Mouse (Mus musculus) embryo, embryonic 9.5 days (tissue): ENCODE data around the gene Map3k10.

Experiments
- DNase-seq: peaks from one replicate; pipeline ENCODE4 v3.0.0-alpha.2; 2017; ENCODE audit errors: extremely low spot score

Map3k10 gene

GRCm38 (mm10) chr7:27674522-27675221, at the start of gene Map3k10:
Map3k10 (minus strand) TSS chr7:27674598.
- peak; percentile 98 for DNase-seq

- no peak for DNase-seq
Observed at GRCm38 (mm10) chr7:27721951-27722350, 47.6 kb upstream of the Map3k10 start.

GRCm38 (mm10) chr7:27710402-27710801, 36.0 kb upstream of the Map3k10 start:
- DNase-seq, result no peak

GRCm38 (mm10) chr7:27696711-27697110, 22.3 kb upstream of the Map3k10 start:
- DNase-seq, result no peak

- DNase-seq, result peak; percentile 19
Observed at GRCm38 (mm10) chr7:27691076-27691475, 16.7 kb upstream of the Map3k10 start.

- peak; percentile 90 for DNase-seq
Observed at GRCm38 (mm10) chr7:27688815-27689612, 14.6 kb upstream of the Map3k10 start, which contains the start of gene Zfp607b. Zfp607b (plus strand) TSS chr7:27689340.

- DNase-seq, result no peak
Observed at GRCm38 (mm10) chr7:27688246-27688788, 13.9 kb upstream of the Map3k10 start.

- DNase-seq, result no peak
Observed at GRCm38 (mm10) chr7:27687836-27688235, 13.4 kb upstream of the Map3k10 start.

- DNase-seq, result no peak
Observed at GRCm38 (mm10) chr7:27687043-27687442, 12.6 kb upstream of the Map3k10 start.

GRCm38 (mm10) chr7:27685681-27686080, 11.3 kb upstream of the Map3k10 start:
- DNase-seq, result peak; percentile 46

GRCm38 (mm10) chr7:27685220-27685619, 10.8 kb upstream of the Map3k10 start:
- no peak for DNase-seq

GRCm38 (mm10) chr7:27683218-27683617, 8.8 kb upstream of the Map3k10 start:
- DNase-seq, result no peak

- no peak for DNase-seq
Observed at GRCm38 (mm10) chr7:27675222-27675612, 819 bp upstream of the Map3k10 start.

GRCm38 (mm10) chr7:27674195-27674521, 240 bp downstream of the Map3k10 start:
- DNase-seq, result no peak

- DNase-seq, result no peak
Observed at GRCm38 (mm10) chr7:27673575-27674131, 745 bp downstream of the Map3k10 start.

- no peak for DNase-seq
Observed at GRCm38 (mm10) chr7:27673064-27673574, 1.3 kb downstream of the Map3k10 start.

GRCm38 (mm10) chr7:27662038-27662437, 12.4 kb downstream of the Map3k10 start:
- no peak for DNase-seq

GRCm38 (mm10) chr7:27658712-27659663, 15.4 kb downstream of the Map3k10 start:
- no peak for DNase-seq

GRCm38 (mm10) chr7:27657824-27658395, 16.5 kb downstream of the Map3k10 start:
- DNase-seq, result no peak

GRCm38 (mm10) chr7:27656600-27656999, 17.8 kb downstream of the Map3k10 start:
- no peak for DNase-seq

- DNase-seq, result no peak
Observed at GRCm38 (mm10) chr7:27655545-27655944, 18.9 kb downstream of the Map3k10 start.
